Mouse (Mus musculus) cortical plate, adult 2 months (tissue): Measurements from ENCODE around the gene Snap25.

Source experiments
- CTCF ChIP-seq: fragments of 200-500 bp; IDR thresholded peaks from 2 replicates; pipeline ENCODE4 v1.5.1; 2011; ENCODE audit warnings: mild to moderate bottlenecking, control low read depth, low read length; ENCODE audit not compliant: insufficient read depth; ENCODE audit errors: extremely low read depth
- POLR2A ChIP-seq: fragments of 200-500 bp; IDR thresholded peaks from 2 replicates; pipeline ENCODE4 v1.6.1; 2011; ENCODE audit warnings: mild to moderate bottlenecking, low read length, control low read depth; ENCODE audit not compliant: insufficient read depth; ENCODE audit errors: extremely low read depth

GRCm38 (mm10) chr2:136742230-136742629 lies 29.0 kb downstream of the Snap25 start:
- TF ChIP-seq CTCF, result no peak
- no peak for TF ChIP-seq POLR2A
